Mouse (Mus musculus): ENCODE measurements around the gene Gm20388.

- no peak for TF ChIP-seq CTCF (IDR thresholded peaks at IDR 0.05; ENCODE audit: low read depth, low read length)
- no peak for TF ChIP-seq TAL1 (conservative IDR thresholded peaks at IDR 0.05; ENCODE audit: low read depth, low read length)
- TF ChIP-seq POLR2AphosphoS5 (IDR thresholded peaks at IDR 0.05; ENCODE audit: insufficient replicate concordance, low read depth, low read length), result no peak
- TF ChIP-seq GATA1 (IDR thresholded peaks at IDR 0.05; ENCODE audit: borderline replicate concordance, low read length), result no peak
Measured at GRCm38 (mm10) chr8:122149606-122150005, 2239.0 kb downstream of the Gm20388 start.

Data from G1E (cell line).